Mouse (Mus musculus): ENCODE data around the gene Il17c.

Gene Il17c

GRCm38 (mm10) chr8:122460524-122461472 is 39.0 kb downstream of the Il17c start, which contains the start of gene Snai3:
Gene Snai3, minus strand, starts transcription at chr8:122460733.
- peak; percentile 84 to 88 for DNase-seq

GRCm38 (mm10) chr8:122461473-122462148 is 39.8 kb downstream of the Il17c start:
- no peak for DNase-seq

- DNase-seq = no peak
Observed at GRCm38 (mm10) chr8:122462510-122462909, 40.7 kb downstream of the Il17c start.

- DNase-seq = peak; percentile 27 to 31
Observed at GRCm38 (mm10) chr8:122463651-122464640, 42.1 kb downstream of the Il17c start.

GRCm38 (mm10) chr8:122464985-122465384 is 43.2 kb downstream of the Il17c start:
- DNase-seq = no peak

GRCm38 (mm10) chr8:122467816-122468215 is 46.0 kb downstream of the Il17c start:
- no peak for DNase-seq

GRCm38 (mm10) chr8:122469407-122469806 is 47.6 kb downstream of the Il17c start:
- DNase-seq = peak; percentile 28 to 35

- DNase-seq = no peak
Observed at GRCm38 (mm10) chr8:122469965-122470364, 48.1 kb downstream of the Il17c start.

- no peak for DNase-seq
Observed at GRCm38 (mm10) chr8:122470691-122471090, 48.9 kb downstream of the Il17c start.
